Mouse (Mus musculus) olfactory bulb, adult 2 months (tissue): ENCODE data around the gene Cobl.

Experiments
- CTCF ChIP-seq: fragments of 200-500 bp; IDR thresholded peaks from 2 replicates; pipeline ENCODE4 v1.5.1; 2012; ENCODE audit warnings: low read depth, mild to moderate bottlenecking, low read length, moderate library complexity; ENCODE audit not compliant: insufficient read depth
- POLR2A ChIP-seq: fragments of 200-500 bp; IDR thresholded peaks from 2 replicates; pipeline ENCODE4 v1.6.1; 2012; ENCODE audit warnings: mild to moderate bottlenecking, low read depth, low read length, moderate library complexity; ENCODE audit not compliant: insufficient read depth

GRCm38 (mm10) chr11:12458392-12458791, 6.4 kb downstream of the Cobl start:
- TF ChIP-seq CTCF: no peak
- no peak for TF ChIP-seq POLR2A
